Mouse (Mus musculus) olfactory bulb, adult 2 months (tissue): ENCODE data around the gene Prdx3.

Source experiments
- CTCF ChIP-seq: fragments of 200-500 bp; IDR thresholded peaks from 2 replicates; pipeline ENCODE4 v1.5.1; 2012; ENCODE audit warnings: low read depth, mild to moderate bottlenecking, low read length, moderate library complexity; ENCODE audit not compliant: insufficient read depth
- POLR2A ChIP-seq: fragments of 200-500 bp; IDR thresholded peaks from 2 replicates; pipeline ENCODE4 v1.6.1; 2012; ENCODE audit warnings: mild to moderate bottlenecking, low read depth, low read length, moderate library complexity; ENCODE audit not compliant: insufficient read depth

GRCm38 (mm10) chr19:60915236-60915635 is 40.9 kb upstream of the Prdx3 start:
- no peak for TF ChIP-seq CTCF
- no peak for TF ChIP-seq POLR2A
